Mouse (Mus musculus) hindbrain, embryonic 13.5 days (tissue): ENCODE measurements around the gene AI467606. TPM values are rescaled to one million over a fixed set of nuclear protein-coding genes. Genes with fewer than 3 reads are reported as not detected.

Experiments
- ATAC-seq: fragments of 200-750 bp; cut with Nextera tagmentation; 2 replicates; pipeline ENCODE4 v1.8.0; 2017; ENCODE audit warnings: moderate TSS enrichment; ENCODE audit not compliant: low FRiP score
- H3K27ac ChIP-seq: fragments of 300-500 bp; sonication (generic); 2 replicates; pipeline ENCODE4 v1.5.1; 2015; ENCODE audit warnings: inconsistent platforms, mild to moderate bottlenecking, moderate library complexity
- H3K27me3 ChIP-seq: fragments of 300-500 bp; sonication (generic); 2 replicates; pipeline ENCODE4 v1.6.1; 2015; ENCODE audit warnings: mild to moderate bottlenecking, inconsistent platforms
- H3K36me3 ChIP-seq: fragments of 300-500 bp; sonication (generic); 2 replicates; pipeline ENCODE4 v1.6.1; 2015; ENCODE audit warnings: mild to moderate bottlenecking, inconsistent platforms
- H3K4me1 ChIP-seq: fragments of 300-500 bp; sonication (generic); replicated peaks from 2 replicates; pipeline ENCODE4 v1.6.1; 2015; ENCODE audit warnings: inconsistent platforms
- H3K4me2 ChIP-seq: fragments of 300-500 bp; sonication (generic); 2 replicates; pipeline ENCODE4 v1.6.1; 2015; ENCODE audit warnings: inconsistent platforms, mild to moderate bottlenecking, moderate library complexity
- H3K4me3 ChIP-seq: fragments of 300-500 bp; sonication (generic); 2 replicates; pipeline ENCODE4 v1.5.1; 2015; ENCODE audit warnings: mild to moderate bottlenecking, inconsistent platforms
- H3K9ac ChIP-seq: fragments of 300-500 bp; sonication (generic); 2 replicates; pipeline ENCODE4 v1.6.1; 2015; ENCODE audit warnings: mild to moderate bottlenecking, inconsistent platforms
- H3K9me3 ChIP-seq: fragments of 300-500 bp; sonication (generic); 2 replicates; pipeline ENCODE4 v1.6.1; 2016; ENCODE audit warnings: inconsistent platforms
- WGBS: fragments of 180-500 bp; shearing (Covaris S2); methylation state at CpG from one replicate; pipeline ENCODE4 v1.1.7; 2015; 5-methylcytosine and 5-hydroxymethylcytosine counted together
- polyA plus RNA-seq: library from polyadenylated mRNA; unstranded; fragments of >200 nt; fragmentation: Nextera tagmentation; extraction: Ambion mirVana; gene quantifications from 2 replicates; pipeline ENCODE4 v1.2.1, GENCODE M21; 2015

The AI467606 gene
- polyA plus RNA-seq, 1 experiment from 2014 or later: 1.5 TPM

DNA sequence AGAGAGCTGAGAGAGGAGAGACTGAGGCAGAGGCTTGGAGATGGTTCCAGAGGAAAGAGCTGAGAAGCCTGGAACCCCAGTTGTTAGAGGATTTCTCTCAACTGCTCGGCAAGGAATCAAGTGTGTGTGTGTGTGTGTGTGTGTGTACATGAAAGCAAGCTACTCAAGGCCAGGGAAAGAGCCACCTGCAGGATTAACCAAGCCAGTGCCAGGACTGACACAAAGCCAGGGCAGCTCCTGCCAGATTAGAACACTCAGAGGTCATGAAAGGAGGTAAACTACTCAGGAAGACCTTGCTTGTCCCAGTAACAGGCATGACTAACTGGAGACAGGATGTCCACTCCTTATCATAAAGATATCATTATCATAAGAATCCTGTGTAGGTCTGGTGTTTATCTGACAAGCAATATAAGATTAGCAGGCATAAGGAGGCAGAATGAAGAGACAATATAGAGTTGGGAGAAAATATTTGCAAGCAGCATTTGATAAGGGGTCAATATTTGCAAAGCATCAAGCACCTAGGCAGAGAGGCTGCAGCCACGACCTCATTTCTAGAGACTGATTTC, 10.4 kb downstream of the AI467606 start:
- no peaks in the 10 kb centered on the region for H3K9me3 ChIP-seq
- no peak overlapping the region for H3K27ac ChIP-seq
- no peaks in the 10 kb centered on the region for H3K27me3 ChIP-seq
- H3K4me2 ChIP-seq: no peak overlapping the region
- no peak for ATAC-seq
- H3K4me3 ChIP-seq: no peak overlapping the region
- H3K36me3 ChIP-seq: no peaks in the 10 kb centered on the region
- 54% methylated on average over 2 of the region's 2 CpGs for WGBS
- H3K4me1 ChIP-seq: peaks cover 6% of the 10 kb centered on the region; the same call in 1 of the 2 replicates
- no peak overlapping the region for H3K9ac ChIP-seq

DNA sequence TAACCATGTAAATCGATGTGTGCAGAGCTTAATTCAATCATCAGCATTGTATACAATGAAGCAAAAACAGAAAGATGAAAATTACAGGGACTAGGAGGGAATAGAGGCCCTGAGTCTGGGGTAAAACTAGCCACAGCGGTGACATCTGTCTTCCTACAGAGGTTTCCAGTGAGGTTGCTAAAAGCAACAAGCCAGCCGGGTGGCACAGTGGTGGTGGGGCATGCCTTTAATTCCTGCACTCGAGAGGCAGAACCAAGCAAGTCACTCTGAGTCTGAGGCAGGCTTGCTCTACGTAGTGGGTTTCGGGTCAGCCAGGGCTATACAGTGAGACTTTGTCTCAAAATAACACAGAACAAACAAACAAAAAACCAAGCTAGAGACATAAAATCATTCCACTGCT, 11.0 kb downstream of the AI467606 start:
- 82% methylated on average over 6 of the region's 6 CpGs for WGBS
- Histone ChIP-seq H3K4me3 (no peak overlapping the region), H3K27ac (no peak overlapping the region), H3K36me3 (no peaks in the 10 kb centered on the region), H3K9ac (no peak overlapping the region), H3K9me3 (no peaks in the 10 kb centered on the region), H3K27me3 (no peaks in the 10 kb centered on the region), H3K4me1 (peaks cover 6% of the 10 kb centered on the region; the same call in 1 of the 2 replicates), H3K4me2 (no peak overlapping the region)
- ATAC-seq: no peak

DNA sequence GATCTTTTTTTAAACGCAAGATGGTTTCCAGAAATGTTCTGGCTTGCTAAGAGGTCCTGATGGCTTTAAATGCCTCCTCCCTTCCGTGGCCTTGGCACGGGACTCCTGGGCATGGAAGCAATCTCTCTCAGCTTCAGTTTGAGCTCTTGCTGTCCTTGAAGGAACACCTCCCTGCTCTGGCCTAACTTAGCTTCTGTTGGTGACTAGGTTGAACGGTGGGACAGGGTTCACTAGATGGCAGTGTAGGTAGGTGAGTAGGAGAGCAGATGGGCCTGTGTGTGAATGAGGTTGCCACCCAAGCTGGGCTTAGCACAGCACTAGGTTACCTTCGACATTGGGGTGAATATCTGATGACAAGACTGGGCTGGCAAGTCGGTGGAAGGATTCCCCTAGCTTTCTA, 12.8 kb downstream of the AI467606 start:
- 68% methylated on average over 6 of the region's 6 CpGs for WGBS
- H3K9ac ChIP-seq: 0 out of 2 replicates have a peak overlapping the region, but pooled peaks have one; percentile 43
- H3K4me2 ChIP-seq: no peak overlapping the region
- H3K36me3 ChIP-seq: no peaks in the 10 kb centered on the region
- peaks cover 6% of the 10 kb centered on the region; the same call in 1 of the 2 replicates for H3K4me1 ChIP-seq
- no peak overlapping the region for H3K4me3 ChIP-seq
- ATAC-seq: no peak
- H3K27me3 ChIP-seq: no peaks in the 10 kb centered on the region
- H3K9me3 ChIP-seq: no peaks in the 10 kb centered on the region
- H3K27ac ChIP-seq: peak overlapping the region; percentile 82

DNA sequence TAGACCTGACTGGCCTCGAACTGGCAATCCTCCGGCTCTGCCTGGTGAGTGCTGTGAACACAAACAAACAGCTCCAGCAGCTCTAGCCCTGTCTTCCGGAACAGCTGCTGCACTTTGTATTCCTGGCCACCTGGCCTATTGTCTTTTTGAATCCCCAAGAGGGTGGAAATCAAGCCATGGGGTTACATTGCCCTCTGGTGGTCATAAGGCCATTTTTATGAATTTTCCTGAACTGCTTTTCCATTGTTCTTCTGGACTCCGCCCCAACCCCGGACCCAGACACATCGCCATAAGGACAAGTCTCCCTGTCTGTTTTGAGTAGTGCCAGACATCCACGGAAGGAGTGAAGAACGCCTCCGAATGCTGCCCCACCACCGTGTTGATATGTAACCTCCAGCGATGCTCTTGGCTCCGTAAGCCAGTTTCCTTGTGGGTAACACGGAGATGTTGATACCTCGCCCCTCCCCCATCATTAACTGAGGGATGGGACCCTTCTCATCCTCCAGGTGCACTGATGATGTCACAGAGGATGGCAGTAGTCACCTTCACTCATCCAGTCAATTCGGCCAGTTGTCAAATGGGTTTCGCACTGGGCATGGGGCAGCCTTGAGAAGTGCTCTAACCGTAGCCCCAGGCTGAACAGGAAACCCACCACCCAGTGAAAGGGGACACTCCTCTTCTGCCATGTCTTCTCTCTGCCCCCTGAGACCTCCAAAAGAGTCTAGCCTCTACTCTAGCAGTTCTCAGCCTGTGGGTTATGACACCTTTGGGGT, 13.6 kb downstream of the AI467606 start:
- Histone ChIP-seq H3K27ac (peak overlapping the region; percentile 82), H3K27me3 (no peaks in the 10 kb centered on the region), H3K36me3 (no peaks in the 10 kb centered on the region), H3K4me3 (peak overlapping the region; percentile 19), H3K9ac (peak overlapping the region; percentile 43), H3K4me1 (peaks cover 6% of the 10 kb centered on the region; the same call in 1 of the 2 replicates), H3K9me3 (no peaks in the 10 kb centered on the region), H3K4me2 (peak overlapping the region; percentile 46)
- peak; percentile 80 for ATAC-seq
- 18% methylated on average over 17 of the region's 17 CpGs for WGBS

DNA sequence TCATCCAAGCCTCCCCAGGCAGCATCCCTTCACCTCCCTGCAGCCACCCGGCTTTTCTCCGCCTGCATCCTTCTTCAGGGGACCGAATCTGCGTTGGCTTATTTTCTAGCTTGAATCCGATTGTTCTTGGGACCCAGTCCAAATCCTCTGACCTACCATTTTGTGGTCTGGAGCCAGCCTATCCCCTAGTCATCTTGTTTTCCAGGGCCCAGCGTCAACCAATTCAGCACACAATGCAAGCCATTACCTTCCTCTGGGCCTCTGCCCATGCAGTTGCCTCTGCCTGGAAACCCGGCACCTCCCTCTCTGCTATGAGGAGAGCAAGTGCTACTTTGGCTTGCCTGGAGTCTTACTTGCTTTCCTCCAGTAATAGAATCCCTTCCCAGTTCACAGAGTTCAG, 14.4 kb downstream of the AI467606 start:
- no peaks in the 10 kb centered on the region for H3K36me3 ChIP-seq
- H3K4me2 ChIP-seq: no peak overlapping the region
- H3K4me3 ChIP-seq: no peak overlapping the region
- 73% methylated on average over 7 of the region's 7 CpGs for WGBS
- no peak for ATAC-seq
- peak overlapping the region; percentile 48; the same call in 1 of the 2 replicates for H3K27ac ChIP-seq
- H3K27me3 ChIP-seq: no peaks in the 10 kb centered on the region
- no peaks in the 10 kb centered on the region for H3K9me3 ChIP-seq
- peaks cover 6% of the 10 kb centered on the region; the same call in 1 of the 2 replicates for H3K4me1 ChIP-seq
- H3K9ac ChIP-seq: 0 out of 2 replicates have a peak overlapping the region, but pooled peaks have one; percentile 5

DNA sequence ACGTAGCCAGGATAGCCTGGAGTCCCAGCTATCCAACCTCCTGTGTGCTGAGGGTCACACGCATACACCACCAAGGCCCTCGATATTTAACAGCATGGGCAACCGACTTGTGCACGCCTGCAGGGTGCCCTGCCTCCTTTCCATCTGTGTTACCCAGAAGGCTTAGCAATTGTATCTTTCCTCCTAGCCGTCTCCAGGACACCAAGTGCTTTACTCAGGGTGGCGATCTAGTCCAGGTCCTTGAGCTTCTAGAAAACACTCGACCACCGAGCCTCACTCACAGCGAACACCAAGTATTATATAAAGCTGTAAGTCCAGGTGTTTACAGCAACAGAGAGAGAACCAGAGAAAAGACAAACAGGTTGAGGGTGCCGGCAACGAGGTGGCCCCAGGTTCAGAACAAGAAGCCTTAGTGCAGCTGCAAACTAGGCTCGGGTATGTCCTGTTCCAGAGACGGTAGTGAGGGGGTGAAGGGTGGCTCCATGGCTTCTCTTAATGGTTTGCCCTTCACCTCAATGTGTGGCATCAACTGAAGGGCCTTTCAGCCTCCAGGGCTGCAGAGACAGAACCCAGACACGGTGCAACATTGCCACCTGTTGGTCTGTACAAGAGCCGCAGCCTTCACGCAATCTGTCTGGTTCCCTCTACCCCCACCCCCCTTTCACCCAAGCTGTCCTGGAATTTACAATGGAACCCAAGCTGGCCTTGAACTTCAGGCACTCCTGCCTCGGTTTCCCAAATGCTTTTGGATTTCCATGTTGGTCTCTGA, 19.3 kb downstream of the AI467606 start:
- Histone ChIP-seq H3K4me3 (no peak overlapping the region), H3K27ac (no peak overlapping the region), H3K4me1 (0 out of 2 replicates have a peak, but pooled peaks cover 4% of the 10 kb centered on the region), H3K9me3 (no peaks in the 10 kb centered on the region), H3K4me2 (no peak overlapping the region), H3K27me3 (no peaks in the 10 kb centered on the region), H3K36me3 (no peaks in the 10 kb centered on the region), H3K9ac (no peak overlapping the region)
- peak; percentile 46; the same call in 1 of the 2 replicates for ATAC-seq
- WGBS: 49% methylated on average over 18 of the region's 18 CpGs

DNA sequence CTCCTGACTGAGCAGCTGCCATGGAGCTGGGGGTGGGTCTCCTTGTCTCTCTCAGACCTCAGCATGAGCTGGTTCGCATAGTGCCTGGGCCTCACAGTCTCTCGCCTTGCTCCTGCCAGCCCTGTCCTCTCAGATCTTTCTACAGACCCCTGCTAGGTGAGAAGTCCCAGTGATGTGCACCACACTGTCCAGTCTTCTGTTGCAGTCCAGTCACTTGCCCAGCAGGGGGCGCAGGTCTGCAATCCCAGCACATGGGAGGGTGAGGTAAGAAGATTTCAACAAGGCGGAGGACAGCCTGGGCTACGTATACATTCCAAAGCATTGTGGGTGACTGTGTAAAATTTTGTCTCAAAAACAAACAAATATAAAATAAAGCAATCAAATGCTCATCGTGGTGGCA, 20.3 kb downstream of the AI467606 start:
- H3K9me3 ChIP-seq: no peaks in the 10 kb centered on the region
- H3K9ac ChIP-seq: no peak overlapping the region
- H3K4me1 ChIP-seq: 0 out of 2 replicates have a peak, but pooled peaks cover 4% of the 10 kb centered on the region
- H3K4me3 ChIP-seq: no peak overlapping the region
- WGBS: 47% methylated on average over 6 of the region's 6 CpGs
- no peak overlapping the region for H3K4me2 ChIP-seq
- H3K27ac ChIP-seq: no peak overlapping the region
- no peak for ATAC-seq
- no peaks in the 10 kb centered on the region for H3K36me3 ChIP-seq
- H3K27me3 ChIP-seq: 0 out of 2 replicates have a peak, but pooled peaks cover 5% of the 10 kb centered on the region

DNA sequence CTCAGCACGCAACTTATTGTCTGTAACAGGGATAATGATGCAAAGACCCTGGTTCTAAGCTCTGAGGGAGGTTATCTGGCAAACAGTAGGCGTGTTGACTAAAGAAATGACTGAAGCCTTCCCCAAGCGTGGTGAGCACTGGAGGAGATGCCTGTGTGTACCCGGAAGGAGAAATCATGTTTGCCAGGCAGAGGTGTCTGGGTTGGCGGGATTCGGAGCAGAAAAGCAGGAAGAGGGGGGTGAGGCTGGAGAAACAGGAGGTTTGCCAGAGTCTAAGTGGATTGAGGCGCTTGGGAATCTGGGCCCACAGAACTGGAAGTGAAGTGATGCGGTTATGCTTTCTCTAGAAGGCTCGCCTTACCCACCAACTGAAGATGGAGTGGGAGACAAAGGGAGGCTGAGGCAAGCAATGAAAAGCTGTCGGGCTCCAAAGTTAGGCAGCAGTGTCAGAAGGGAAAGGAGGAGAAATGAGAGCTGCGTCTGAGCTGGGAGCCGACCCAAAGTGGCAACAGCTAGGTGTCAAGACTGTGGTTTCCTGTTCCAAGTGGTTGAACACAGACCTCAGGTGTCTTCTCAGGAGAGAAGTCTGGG, 21.2 kb downstream of the AI467606 start:
- Histone ChIP-seq H3K9me3 (no peaks in the 10 kb centered on the region), H3K27me3 (0 out of 2 replicates have a peak, but pooled peaks cover 5% of the 10 kb centered on the region), H3K36me3 (no peaks in the 10 kb centered on the region), H3K4me1 (0 out of 2 replicates have a peak, but pooled peaks cover 4% of the 10 kb centered on the region), H3K9ac (no peak overlapping the region), H3K4me2 (no peak overlapping the region), H3K4me3 (no peak overlapping the region), H3K27ac (no peak overlapping the region)
- no peak for ATAC-seq
- 83% methylated on average over 12 of the region's 12 CpGs for WGBS

DNA sequence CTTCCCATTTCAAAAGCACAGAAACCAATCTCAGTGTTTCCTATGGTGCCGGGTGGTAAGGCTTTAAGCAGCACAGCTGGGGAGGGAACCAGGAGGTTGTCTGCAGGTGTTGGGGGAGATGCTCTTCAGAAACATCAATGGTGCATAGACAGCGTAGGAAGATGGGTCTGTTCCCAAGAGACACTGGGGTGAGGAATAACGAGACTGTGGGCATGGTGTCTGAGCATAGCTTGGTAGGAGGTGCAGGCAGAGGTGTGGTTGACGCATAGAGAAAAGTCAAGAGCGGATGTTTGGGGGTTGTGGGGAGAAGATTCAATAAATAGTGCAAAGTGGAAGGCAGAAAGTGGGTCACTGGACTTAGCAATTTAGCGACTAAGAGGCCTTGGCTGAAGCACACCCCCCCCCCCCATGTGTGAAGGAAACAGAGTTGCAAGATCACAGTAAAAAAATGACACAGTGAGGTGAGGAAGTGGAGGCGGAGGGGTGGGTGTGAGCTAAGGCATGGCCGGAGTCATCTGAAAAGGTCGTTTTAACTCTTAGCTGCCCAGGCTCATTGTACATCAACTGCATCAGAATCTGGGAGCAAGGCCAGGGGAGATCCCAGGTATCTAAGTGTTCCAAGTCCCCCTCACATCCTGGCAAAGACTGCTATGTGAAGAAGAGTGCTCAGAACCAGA, 21.9 kb downstream of the AI467606 start:
- no peak overlapping the region for H3K4me2 ChIP-seq
- 57% methylated on average over 9 of the region's 9 CpGs for WGBS
- no peak for ATAC-seq

DNA sequence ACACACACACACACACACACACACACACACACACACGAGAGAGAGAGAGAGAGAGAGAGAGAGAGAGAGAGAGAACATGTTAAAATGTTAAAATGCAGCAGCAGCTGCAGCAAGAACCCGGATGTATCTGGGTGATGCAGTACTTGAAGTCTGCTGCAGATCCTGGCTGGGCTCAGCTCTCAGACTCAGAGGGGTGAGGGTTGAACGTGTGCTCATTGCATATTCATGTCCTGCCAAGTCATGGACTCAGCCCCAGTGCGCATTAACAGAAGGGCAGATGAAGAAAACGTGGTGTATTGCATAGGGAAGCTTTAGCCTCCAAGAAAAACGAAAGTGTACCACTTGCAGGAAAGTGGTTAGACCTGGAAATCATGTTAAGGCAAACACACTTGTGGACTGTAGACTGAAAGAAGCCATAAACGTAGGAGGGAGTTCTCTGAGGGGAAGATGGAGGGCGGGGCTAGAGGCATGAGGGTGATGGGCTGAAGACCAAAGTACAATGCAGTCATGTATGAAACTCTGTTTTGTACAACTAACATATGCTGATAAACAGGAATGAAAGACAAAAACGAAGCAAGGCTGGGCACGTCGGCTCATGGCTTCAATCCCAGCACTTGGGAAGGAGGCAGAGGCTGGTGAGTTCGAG, 22.6 kb downstream of the AI467606 start:
- H3K4me1 ChIP-seq: 0 out of 2 replicates have a peak, but pooled peaks cover 8% of the 10 kb centered on the region

More for the DNA sequence above, 21.9 kb downstream of the AI467606 start:
- Histone ChIP-seq H3K4me1 (0 out of 2 replicates have a peak, but pooled peaks cover 6% of the 10 kb centered on the region), H3K9me3 (no peaks in the 10 kb centered on the region), H3K27ac (no peak overlapping the region), H3K9ac (no peak overlapping the region), H3K27me3 (0 out of 2 replicates have a peak, but pooled peaks cover 5% of the 10 kb centered on the region), H3K36me3 (no peaks in the 10 kb centered on the region), H3K4me3 (no peak overlapping the region)

DNA sequence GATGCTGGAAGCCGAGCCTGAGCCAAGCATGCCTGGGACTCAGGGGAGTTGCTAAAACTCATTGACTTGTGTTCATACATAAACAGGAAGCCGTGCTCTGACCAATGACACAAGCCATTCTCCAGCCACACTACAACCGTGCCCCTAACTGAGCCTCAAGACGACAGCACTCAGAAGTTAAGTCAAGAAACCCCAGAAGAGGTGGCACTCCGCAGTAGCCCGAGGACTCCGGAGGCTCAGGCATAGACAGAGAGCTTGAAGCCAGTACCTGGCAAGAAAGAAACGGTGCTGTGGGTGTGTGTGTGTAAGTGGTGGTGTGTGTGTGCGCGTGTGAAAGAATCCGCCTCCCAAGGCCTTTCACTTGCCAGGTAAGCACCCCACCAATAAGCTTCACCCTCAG, 23.8 kb downstream of the AI467606 start:
- H3K27me3 ChIP-seq: peaks cover 17% of the 10 kb centered on the region
- no peak overlapping the region for H3K9ac ChIP-seq
- H3K4me3 ChIP-seq: no peak overlapping the region
- ATAC-seq: no peak
- H3K9me3 ChIP-seq: no peaks in the 10 kb centered on the region
- no peak overlapping the region for H3K4me2 ChIP-seq
- H3K4me1 ChIP-seq: 0 out of 2 replicates have a peak, but pooled peaks cover 8% of the 10 kb centered on the region
- H3K27ac ChIP-seq: no peak overlapping the region
- WGBS: 83% methylated on average over 11 of the region's 11 CpGs
- no peaks in the 10 kb centered on the region for H3K36me3 ChIP-seq

More for the DNA sequence above, 22.6 kb downstream of the AI467606 start:
- Histone ChIP-seq H3K27me3 (0 out of 2 replicates have a peak, but pooled peaks cover 5% of the 10 kb centered on the region), H3K27ac (no peak overlapping the region), H3K36me3 (no peaks in the 10 kb centered on the region), H3K4me3 (no peak overlapping the region), H3K9me3 (no peaks in the 10 kb centered on the region), H3K9ac (no peak overlapping the region), H3K4me2 (no peak overlapping the region)
- WGBS: 57% methylated on average over 12 of the region's 12 CpGs
- ATAC-seq: no peak
